Mouse (Mus musculus): Measurements from ENCODE around the gene Crebrf. TPM values are rescaled to one million over a fixed set of nuclear protein-coding genes. Genes with fewer than 3 reads are reported as not detected.

The Crebrf gene
- polyA plus RNA-seq, 1 experiment from 2014 or later = 2.5 TPM

DNA sequence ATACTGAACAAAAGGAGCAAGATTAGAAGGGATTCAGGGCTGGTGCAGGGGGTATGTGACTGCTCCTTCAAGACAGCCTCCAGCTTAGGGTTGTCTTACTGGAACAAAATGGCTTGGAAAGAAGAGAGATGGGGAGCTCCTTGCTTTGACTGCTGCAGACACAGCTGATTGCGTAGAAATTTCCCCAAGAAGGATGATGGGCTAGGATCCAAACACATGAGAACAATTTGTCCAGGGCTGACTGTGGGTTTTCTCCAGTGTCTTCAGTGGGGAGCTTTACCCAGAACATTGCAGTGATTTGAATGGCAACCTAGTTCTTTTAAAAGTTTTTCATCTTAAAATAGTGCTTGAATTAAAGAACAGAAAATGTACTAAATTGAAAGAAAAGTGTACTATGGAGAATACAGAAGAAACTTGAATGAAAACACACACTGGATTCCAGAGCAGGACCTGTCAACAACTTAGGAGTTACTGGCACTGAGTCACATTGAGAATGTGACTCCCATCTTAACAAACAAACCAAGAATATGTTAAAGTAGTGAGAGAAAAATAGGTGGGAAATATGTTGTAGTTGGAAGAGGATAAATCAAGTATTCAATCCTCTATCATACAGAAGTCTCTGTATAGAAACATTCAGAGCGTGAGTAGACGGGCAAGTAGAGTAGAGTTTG, 63.1 kb downstream of the Crebrf start:
- Histone ChIP-seq H3K4me3 (ENCODE audit: low read depth, low read length) (no peak overlapping the region), H3K36me3 (ENCODE audit: control insufficient read depth, insufficient read depth, low read length) (no peaks in the 10 kb centered on the region), H3K9me3 (ENCODE audit: control insufficient read depth, low read length) (no peaks in the 10 kb centered on the region), H3K4me2 (ENCODE audit: low read depth, severe bottlenecking) (no peak overlapping the region), H3K27me3 (ENCODE audit: control insufficient read depth, insufficient read depth, low read length) (no peaks in the 10 kb centered on the region), H3K27ac (replicated peaks; ENCODE audit: low read depth, low read length) (no peak overlapping the region), H3K4me1 (ENCODE audit: control insufficient read depth, insufficient read depth, low read length) (peaks cover 2% of the 10 kb centered on the region; the same call in 1 of the 2 replicates), H3K9ac (ENCODE audit: low read length) (no peak overlapping the region)
- WGBS = 95% methylated on average over 3 of the region's 3 CpGs
- ATAC-seq (ENCODE audit: insufficient number of reproducible peaks, low FRiP score, low TSS enrichment, low read depth) (no peak), DNase-seq (ENCODE audit: low spot score) (no peak)

GRCm38 (mm10) chr17:26779471-26779870, 64.0 kb downstream of the Crebrf start:
- H3K9me3 ChIP-seq (ENCODE audit: control insufficient read depth, low read length) = no peaks in the 10 kb centered on the region
- ATAC-seq (ENCODE audit: insufficient number of reproducible peaks, low FRiP score, low TSS enrichment, low read depth) (no peak), DNase-seq (ENCODE audit: low spot score) (no peak)
- no peaks in the 10 kb centered on the region for H3K36me3 ChIP-seq (ENCODE audit: control insufficient read depth, insufficient read depth, low read length)
- peaks cover 2% of the 10 kb centered on the region; the same call in 1 of the 2 replicates for H3K4me1 ChIP-seq (ENCODE audit: control insufficient read depth, insufficient read depth, low read length)
- no peak overlapping the region for H3K4me2 ChIP-seq (ENCODE audit: low read depth, severe bottlenecking)
- 91% methylated on average over 2 of the region's 2 CpGs for WGBS
- no peaks in the 10 kb centered on the region for H3K27me3 ChIP-seq (ENCODE audit: control insufficient read depth, insufficient read depth, low read length)
- no peak overlapping the region for H3K4me3 ChIP-seq (ENCODE audit: low read depth, low read length)
- no peak overlapping the region for H3K9ac ChIP-seq (ENCODE audit: low read length)
- H3K27ac ChIP-seq (replicated peaks; ENCODE audit: low read depth, low read length) = no peak overlapping the region

DNA sequence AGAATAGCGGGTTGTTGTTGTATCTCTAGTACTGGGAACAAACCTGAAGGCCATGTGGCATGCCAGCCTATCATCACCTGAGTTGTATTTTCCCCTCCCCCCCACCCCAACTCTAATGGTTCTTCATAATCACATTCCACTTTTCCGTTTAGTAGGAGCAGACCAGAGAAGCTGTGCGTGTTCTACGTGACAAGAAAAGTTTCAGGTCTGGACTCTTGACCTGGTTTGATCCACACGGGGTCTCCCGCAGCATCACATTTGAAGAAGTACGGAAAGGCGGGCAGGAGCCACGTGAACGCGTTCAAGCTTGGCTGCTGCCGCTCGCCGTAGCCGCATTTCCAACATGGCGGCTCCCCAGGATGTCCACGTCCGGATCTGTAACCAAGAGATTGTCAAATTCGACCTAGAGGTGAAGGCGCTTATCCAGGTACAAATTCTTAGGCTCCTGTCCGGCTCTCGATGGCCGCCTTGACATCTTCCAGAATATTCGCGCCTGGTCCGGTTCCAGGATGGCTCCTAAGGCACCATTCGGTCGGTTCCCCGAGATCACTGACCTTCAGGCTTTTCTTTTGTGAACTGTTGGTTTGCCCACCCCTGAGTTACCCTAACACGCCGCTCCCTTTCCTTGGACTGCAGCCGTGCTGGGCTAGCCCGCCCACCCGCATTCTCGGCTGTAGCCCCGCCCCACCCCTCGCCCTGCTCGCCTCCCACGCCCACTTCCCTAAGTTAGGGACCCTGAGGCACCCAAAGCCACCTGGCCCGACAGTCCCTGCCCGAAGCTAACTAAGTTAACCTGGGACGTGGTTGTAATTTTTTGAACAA, 65.5 kb downstream of the Crebrf start, which contains the start of gene Bnip1:
Bnip1 (plus strand) TSS at position 317 of the 822 bp plus-strand sequence.
- Histone ChIP-seq H3K4me3 (ENCODE audit: low read depth, low read length) (peak within 1 kb of the TSS; percentile 67), H3K9ac (ENCODE audit: low read length) (peak within 1 kb of the TSS; percentile 85), H3K27me3 (ENCODE audit: control insufficient read depth, insufficient read depth, low read length) (no peaks in the 10 kb centered on the region), H3K9me3 (ENCODE audit: control insufficient read depth, low read length) (no peaks in the 10 kb centered on the region), H3K4me2 (ENCODE audit: low read depth, severe bottlenecking) (peak within 1 kb of the TSS; percentile 67), H3K36me3 (ENCODE audit: control insufficient read depth, insufficient read depth, low read length) (peaks cover 2% of the 10 kb centered on the region; the same call in 1 of the 2 replicates), H3K4me1 (ENCODE audit: control insufficient read depth, insufficient read depth, low read length) (peaks cover 2% of the 10 kb centered on the region; the same call in 1 of the 2 replicates), H3K27ac (replicated peaks; ENCODE audit: low read depth, low read length) (peak within 1 kb of the TSS; percentile 79)
- ATAC-seq (ENCODE audit: insufficient number of reproducible peaks, low FRiP score, low TSS enrichment, low read depth) (peak; percentile 90), DNase-seq (ENCODE audit: low spot score) (peak; percentile 89)
- under 1% methylated on average over 42 of the region's 42 CpGs for WGBS

GRCm38 (mm10) chr17:26781610-26782043, 66.2 kb downstream of the Crebrf start:
- Histone ChIP-seq H3K27me3 (ENCODE audit: control insufficient read depth, insufficient read depth, low read length) (no peaks in the 10 kb centered on the region), H3K9ac (ENCODE audit: low read length) (peak overlapping the region; percentile 85), H3K9me3 (ENCODE audit: control insufficient read depth, low read length) (no peaks in the 10 kb centered on the region), H3K4me2 (ENCODE audit: low read depth, severe bottlenecking) (peak overlapping the region; percentile 67), H3K4me1 (ENCODE audit: control insufficient read depth, insufficient read depth, low read length) (peaks cover 2% of the 10 kb centered on the region; the same call in 1 of the 2 replicates), H3K4me3 (ENCODE audit: low read depth, low read length) (peak overlapping the region; percentile 67), H3K27ac (replicated peaks; ENCODE audit: low read depth, low read length) (peak overlapping the region; percentile 45; the same call in 1 of the 2 replicates), H3K36me3 (ENCODE audit: control insufficient read depth, insufficient read depth, low read length) (peaks cover 2% of the 10 kb centered on the region; the same call in 1 of the 2 replicates)
- no peak for ATAC-seq (ENCODE audit: insufficient number of reproducible peaks, low FRiP score, low TSS enrichment, low read depth)
- 10% methylated on average over 5 of the region's 5 CpGs for WGBS
- no peak for DNase-seq (ENCODE audit: low spot score)

DNA sequence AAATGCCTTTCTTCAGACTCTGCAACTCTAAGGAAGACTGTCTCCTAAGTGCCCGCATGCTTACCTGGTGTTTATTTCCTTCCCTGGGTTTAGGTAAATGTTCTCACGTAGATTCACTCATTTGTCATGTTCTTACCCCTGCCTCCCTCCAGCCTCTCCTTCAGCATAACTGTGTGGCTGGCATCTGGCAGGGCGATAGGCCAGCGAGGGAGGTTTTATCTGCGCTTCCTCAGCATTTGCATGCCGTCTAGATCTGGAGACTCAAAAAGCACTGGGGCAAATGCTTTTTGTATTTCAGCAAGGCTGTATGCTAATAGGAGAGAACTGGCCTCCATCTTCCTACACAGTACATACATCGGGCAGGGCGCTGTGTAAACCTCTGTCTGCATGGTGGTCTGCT, 69.1 kb downstream of the Crebrf start:
- 90% methylated on average over 8 of the region's 8 CpGs for WGBS
- DNase-seq (ENCODE audit: low spot score) = no peak
- no peak for ATAC-seq (ENCODE audit: insufficient number of reproducible peaks, low FRiP score, low TSS enrichment, low read depth)
- peaks cover 2% of the 10 kb centered on the region; the same call in 1 of the 2 replicates for H3K36me3 ChIP-seq (ENCODE audit: control insufficient read depth, insufficient read depth, low read length)
- peaks cover 2% of the 10 kb centered on the region; the same call in 1 of the 2 replicates for H3K4me1 ChIP-seq (ENCODE audit: control insufficient read depth, insufficient read depth, low read length)
- H3K4me2 ChIP-seq (ENCODE audit: low read depth, severe bottlenecking) = no peak overlapping the region
- H3K9ac ChIP-seq (ENCODE audit: low read length) = no peak overlapping the region
- no peaks in the 10 kb centered on the region for H3K9me3 ChIP-seq (ENCODE audit: control insufficient read depth, low read length)
- H3K4me3 ChIP-seq (ENCODE audit: low read depth, low read length) = no peak overlapping the region
- no peaks in the 10 kb centered on the region for H3K27me3 ChIP-seq (ENCODE audit: control insufficient read depth, insufficient read depth, low read length)
- no peak overlapping the region for H3K27ac ChIP-seq (replicated peaks; ENCODE audit: low read depth, low read length)

- Histone ChIP-seq H3K36me3 (ENCODE audit: control insufficient read depth, insufficient read depth, low read length) (peaks cover 7% of the 10 kb centered on the region; the same call in 1 of the 2 replicates), H3K27ac (replicated peaks; ENCODE audit: low read depth, low read length) (no peak overlapping the region), H3K27me3 (ENCODE audit: control insufficient read depth, insufficient read depth, low read length) (no peaks in the 10 kb centered on the region), H3K9me3 (ENCODE audit: control insufficient read depth, low read length) (no peaks in the 10 kb centered on the region), H3K9ac (ENCODE audit: low read length) (no peak overlapping the region), H3K4me3 (ENCODE audit: low read depth, low read length) (no peak overlapping the region), H3K4me2 (ENCODE audit: low read depth, severe bottlenecking) (no peak overlapping the region), H3K4me1 (ENCODE audit: control insufficient read depth, insufficient read depth, low read length) (no peaks in the 10 kb centered on the region; the same call in 1 of the 2 replicates)
- ATAC-seq (ENCODE audit: insufficient number of reproducible peaks, low FRiP score, low TSS enrichment, low read depth) (no peak), DNase-seq (ENCODE audit: low spot score) (no peak)
- 92% methylated on average over 7 of the region's 7 CpGs for WGBS
These were observed 71.1 kb downstream of the Crebrf start for GRCm38 (mm10) chr17:26786586-26786985.

- 94% methylated on average over 8 of the region's 8 CpGs for WGBS
- H3K4me1 ChIP-seq (ENCODE audit: control insufficient read depth, insufficient read depth, low read length) = no peaks in the 10 kb centered on the region
- H3K36me3 ChIP-seq (ENCODE audit: control insufficient read depth, insufficient read depth, low read length) = peaks cover 11% of the 10 kb centered on the region; the same call in 1 of the 2 replicates
- no peaks in the 10 kb centered on the region for H3K27me3 ChIP-seq (ENCODE audit: control insufficient read depth, insufficient read depth, low read length)
- no peak overlapping the region for H3K4me2 ChIP-seq (ENCODE audit: low read depth, severe bottlenecking)
- H3K9ac ChIP-seq (ENCODE audit: low read length) = no peak overlapping the region
- no peak overlapping the region for H3K4me3 ChIP-seq (ENCODE audit: low read depth, low read length)
- DNase-seq (ENCODE audit: low spot score) (no peak), ATAC-seq (ENCODE audit: insufficient number of reproducible peaks, low FRiP score, low TSS enrichment, low read depth) (no peak)
- no peaks in the 10 kb centered on the region for H3K9me3 ChIP-seq (ENCODE audit: control insufficient read depth, low read length)
- H3K27ac ChIP-seq (replicated peaks; ENCODE audit: low read depth, low read length) = no peak overlapping the region
These were observed 73.5 kb downstream of the Crebrf start for GRCm38 (mm10) chr17:26788986-26789385.

GRCm38 (mm10) chr17:26789460-26790268, 74.2 kb downstream of the Crebrf start:
- Histone ChIP-seq H3K9ac (ENCODE audit: low read length) (no peak overlapping the region), H3K9me3 (ENCODE audit: control insufficient read depth, low read length) (no peaks in the 10 kb centered on the region), H3K36me3 (ENCODE audit: control insufficient read depth, insufficient read depth, low read length) (peaks cover 11% of the 10 kb centered on the region; the same call in 1 of the 2 replicates), H3K27ac (replicated peaks; ENCODE audit: low read depth, low read length) (no peak overlapping the region), H3K4me2 (ENCODE audit: low read depth, severe bottlenecking) (no peak overlapping the region), H3K27me3 (ENCODE audit: control insufficient read depth, insufficient read depth, low read length) (no peaks in the 10 kb centered on the region), H3K4me1 (ENCODE audit: control insufficient read depth, insufficient read depth, low read length) (no peaks in the 10 kb centered on the region), H3K4me3 (ENCODE audit: low read depth, low read length) (no peak overlapping the region)
- DNase-seq (ENCODE audit: low spot score) (no peak), ATAC-seq (ENCODE audit: insufficient number of reproducible peaks, low FRiP score, low TSS enrichment, low read depth) (no peak)
- 91% methylated on average over 8 of the region's 8 CpGs for WGBS
